Mouse (Mus musculus): Measurements from ENCODE around the gene Emd. TPM values are rescaled to one million over a fixed set of nuclear protein-coding genes. Genes with fewer than 3 reads are reported as not detected.

The Emd gene
- polyA plus RNA-seq, 1 experiment from 2014 or later: 14.6 TPM

DNA sequence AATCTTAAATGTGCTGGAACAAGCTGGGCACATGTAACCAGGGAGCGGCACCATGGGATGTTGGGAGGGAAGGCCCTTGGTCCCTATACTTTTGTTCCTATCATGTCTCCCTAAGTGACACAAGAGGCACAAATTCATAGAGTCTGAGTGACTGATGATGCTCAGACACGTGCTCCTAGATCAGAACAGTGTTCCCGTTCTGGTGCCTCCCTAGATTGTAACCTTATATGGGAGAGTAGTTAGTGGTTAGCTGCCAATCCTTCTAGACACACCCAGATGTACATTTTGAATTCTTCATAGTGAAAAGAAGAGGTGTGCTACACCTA is 15.2 kb downstream of the Emd start:
- TF ChIP-seq CTCF (IDR thresholded peaks at IDR 0.05; ENCODE audit: low read depth): no peak
- no peaks in the 10 kb centered on the region for H3K27me3 ChIP-seq (replicated peaks; ENCODE audit: control insufficient read depth, insufficient read depth, low read length)
- no peaks in the 10 kb centered on the region for H3K4me1 ChIP-seq (replicated peaks; ENCODE audit: control insufficient read depth, insufficient read depth, low read length)
- H3K4me2 ChIP-seq (replicated peaks; ENCODE audit: low read depth): peak overlapping the region; percentile 61
- peaks cover 3% of the 10 kb centered on the region; the same call in 1 of the 2 replicates for H3K36me3 ChIP-seq (ENCODE audit: control insufficient read depth, insufficient read depth)
- ATAC-seq: peak; percentile 31
- peak overlapping the region; percentile 88 for H3K27ac ChIP-seq (ENCODE audit: low read depth, low read length)
- 34% methylated on average over 3 of the region's 3 CpGs for WGBS
- no peaks in the 10 kb centered on the region for H3K9me3 ChIP-seq (ENCODE audit: control insufficient read depth)
- peak overlapping the region; percentile 36 for H3K4me3 ChIP-seq (ENCODE audit: low read depth, low read length)
- peak overlapping the region; percentile 42; the same call in 1 of the 2 replicates for H3K9ac ChIP-seq (ENCODE audit: low read depth, low read length)

DNA sequence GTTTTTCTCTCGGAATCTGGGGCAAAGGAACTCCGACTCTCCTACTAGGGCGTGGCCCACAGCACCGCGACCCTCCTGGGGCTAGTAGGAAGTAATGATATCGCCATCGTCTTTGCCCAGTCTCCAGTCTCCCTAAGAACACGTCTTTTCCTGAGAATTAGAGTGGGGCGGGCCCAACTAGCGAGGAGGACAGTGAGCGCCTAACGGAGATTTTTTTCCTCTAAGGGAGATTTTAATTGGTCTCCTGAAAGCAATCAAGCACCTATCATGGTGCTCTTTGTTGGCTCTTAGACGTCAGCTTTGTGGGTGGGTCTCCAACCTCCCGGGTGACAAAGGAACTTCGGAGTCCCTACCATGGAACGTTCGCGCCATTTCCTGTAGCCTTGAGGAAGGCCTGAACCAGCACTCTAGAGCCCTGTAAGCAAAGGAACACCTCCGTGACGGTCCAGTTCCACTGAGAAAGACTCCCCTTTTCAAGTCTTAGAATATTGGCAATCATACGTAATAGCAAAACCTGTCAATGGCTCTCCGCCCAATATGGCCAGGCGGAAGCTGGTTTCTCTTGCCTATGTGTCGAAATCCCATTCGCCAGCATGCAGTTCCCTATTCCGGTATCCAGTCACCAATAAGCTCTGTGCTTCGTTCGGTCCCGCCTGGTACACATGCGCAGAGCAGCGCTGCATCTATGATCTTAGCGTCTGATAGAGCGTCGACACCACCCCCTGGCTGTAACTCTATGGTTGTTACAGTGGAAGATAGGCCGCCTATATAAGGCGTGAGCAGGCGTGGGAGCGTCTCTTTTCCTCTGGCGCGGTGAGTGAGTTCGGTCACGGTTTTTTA is 15.8 kb downstream of the Emd start, which contains the start of gene Rpl10:
Gene Rpl10 (plus strand): TSS at position 751 of the 840 bp plus-strand sequence.
- ATAC-seq: peak; percentile 95
- WGBS: 20% methylated on average over 42 of the region's 42 CpGs
- peaks cover 3% of the 10 kb centered on the region; the same call in 1 of the 2 replicates for H3K36me3 ChIP-seq (ENCODE audit: control insufficient read depth, insufficient read depth)
- H3K4me1 ChIP-seq (replicated peaks; ENCODE audit: control insufficient read depth, insufficient read depth, low read length): no peaks in the 10 kb centered on the region
- peak within 1 kb of the TSS; percentile 57 for H3K9ac ChIP-seq (ENCODE audit: low read depth, low read length)
- no peaks in the 10 kb centered on the region for H3K27me3 ChIP-seq (replicated peaks; ENCODE audit: control insufficient read depth, insufficient read depth, low read length)
- H3K4me3 ChIP-seq (ENCODE audit: low read depth, low read length): peak within 1 kb of the TSS; percentile 56
- H3K9me3 ChIP-seq (ENCODE audit: control insufficient read depth): no peaks in the 10 kb centered on the region
- peak within 1 kb of the TSS; percentile 88 for H3K27ac ChIP-seq (ENCODE audit: low read depth, low read length)
- peak; percentile 65 for TF ChIP-seq CTCF (IDR thresholded peaks at IDR 0.05; ENCODE audit: low read depth)
- peak within 1 kb of the TSS; percentile 61 for H3K4me2 ChIP-seq (replicated peaks; ENCODE audit: low read depth)

DNA sequence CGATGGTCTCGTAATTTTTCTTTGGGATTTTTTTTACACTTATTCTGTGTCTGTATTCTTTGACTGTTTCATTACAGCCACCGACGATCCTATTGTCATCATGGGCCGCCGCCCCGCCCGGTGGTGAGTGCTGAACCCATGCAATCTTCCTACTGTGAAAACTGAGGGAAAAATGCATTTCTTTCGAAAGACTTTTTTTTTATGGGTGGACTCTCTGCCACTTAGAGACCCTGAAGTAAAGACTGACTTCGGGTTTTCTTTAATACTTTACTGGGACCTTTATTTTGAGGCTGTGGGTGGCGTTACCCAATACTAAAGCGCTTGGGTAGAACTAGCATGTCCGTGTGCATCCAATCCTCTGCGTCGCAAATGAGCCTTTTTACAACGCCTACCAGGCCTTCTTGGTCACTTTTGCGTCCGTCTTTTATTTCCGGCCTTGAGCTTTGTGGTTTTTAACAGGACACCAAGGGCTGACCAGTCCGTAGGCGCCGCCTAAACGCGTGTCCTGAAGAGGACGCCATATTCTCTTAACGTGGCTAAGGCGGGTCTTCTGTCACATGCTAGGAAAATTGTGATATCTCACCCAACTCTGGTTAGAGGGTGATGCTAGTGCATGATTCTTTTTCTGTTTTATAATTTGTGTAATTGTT is 16.5 kb downstream of the Emd start:
- Histone ChIP-seq H3K27me3 (replicated peaks; ENCODE audit: control insufficient read depth, insufficient read depth, low read length) (no peaks in the 10 kb centered on the region), H3K4me1 (replicated peaks; ENCODE audit: control insufficient read depth, insufficient read depth, low read length) (no peaks in the 10 kb centered on the region), H3K4me2 (replicated peaks; ENCODE audit: low read depth) (peak overlapping the region; percentile 59), H3K36me3 (ENCODE audit: control insufficient read depth, insufficient read depth) (peaks cover 3% of the 10 kb centered on the region; the same call in 1 of the 2 replicates), H3K4me3 (ENCODE audit: low read depth, low read length) (peak overlapping the region; percentile 56), H3K9me3 (ENCODE audit: control insufficient read depth) (no peaks in the 10 kb centered on the region), H3K27ac (ENCODE audit: low read depth, low read length) (peak overlapping the region; percentile 52), H3K9ac (ENCODE audit: low read depth, low read length) (peak overlapping the region; percentile 57)
- WGBS: 20% methylated on average over 27 of the region's 27 CpGs
- TF ChIP-seq CTCF (IDR thresholded peaks at IDR 0.05; ENCODE audit: low read depth): 0 out of 2 replicates have a peak, but pooled peaks have one; percentile 19
- no peak for ATAC-seq

- Histone ChIP-seq H3K36me3 (ENCODE audit: control insufficient read depth, insufficient read depth) (peaks cover 3% of the 10 kb centered on the region; the same call in 1 of the 2 replicates), H3K27ac (ENCODE audit: low read depth, low read length) (no peak overlapping the region), H3K27me3 (replicated peaks; ENCODE audit: control insufficient read depth, insufficient read depth, low read length) (no peaks in the 10 kb centered on the region), H3K4me2 (replicated peaks; ENCODE audit: low read depth) (no peak overlapping the region), H3K4me1 (replicated peaks; ENCODE audit: control insufficient read depth, insufficient read depth, low read length) (no peaks in the 10 kb centered on the region), H3K9ac (ENCODE audit: low read depth, low read length) (no peak overlapping the region), H3K4me3 (ENCODE audit: low read depth, low read length) (no peak overlapping the region), H3K9me3 (ENCODE audit: control insufficient read depth) (no peaks in the 10 kb centered on the region)
- 31% methylated on average over 10 of the region's 10 CpGs for WGBS
- ATAC-seq: no peak
- no peak for TF ChIP-seq CTCF (IDR thresholded peaks at IDR 0.05; ENCODE audit: low read depth)
These were observed 19.2 kb downstream of the Emd start for GRCm38 (mm10) chrX:74273422-74274322.

- Histone ChIP-seq H3K9ac (ENCODE audit: low read depth, low read length) (no peak overlapping the region), H3K27ac (ENCODE audit: low read depth, low read length) (0 out of 2 replicates have a peak overlapping the region, but pooled peaks have one; percentile 41), H3K9me3 (ENCODE audit: control insufficient read depth) (no peaks in the 10 kb centered on the region), H3K4me1 (replicated peaks; ENCODE audit: control insufficient read depth, insufficient read depth, low read length) (no peaks in the 10 kb centered on the region), H3K36me3 (ENCODE audit: control insufficient read depth, insufficient read depth) (peaks cover 3% of the 10 kb centered on the region; the same call in 1 of the 2 replicates), H3K4me2 (replicated peaks; ENCODE audit: low read depth) (no peak overlapping the region), H3K27me3 (replicated peaks; ENCODE audit: control insufficient read depth, insufficient read depth, low read length) (no peaks in the 10 kb centered on the region), H3K4me3 (ENCODE audit: low read depth, low read length) (no peak overlapping the region)
- WGBS: 71% methylated on average over 8 of the region's 8 CpGs
- no peak for TF ChIP-seq CTCF (IDR thresholded peaks at IDR 0.05; ENCODE audit: low read depth)
- ATAC-seq: no peak
These were observed 23.4 kb downstream of the Emd start for GRCm38 (mm10) chrX:74277916-74278315.

All from intestine, postnatal 0 days (tissue).